Mouse (Mus musculus): ENCODE measurements around the gene Lpp.

GRCm38 (mm10) chr16:24560998-24561397, 167.7 kb downstream of the Lpp start:
- TF ChIP-seq POLR2AphosphoS2 (IDR thresholded peaks at IDR 0.05; ENCODE audit: low read length) (no peak), POLR2A (IDR thresholded peaks at IDR 0.05; ENCODE audit: control insufficient read depth in 1 of 2, insufficient read depth in 1 of 2, low read depth in 1 of 2, low read length in 2 of 2, poor library complexity in 1 of 2) (no peak), KAT2A (conservative IDR thresholded peaks at IDR 0.05; ENCODE audit: low read depth, low read length) (no peak), MAFK (IDR thresholded peaks at IDR 0.05; ENCODE audit: borderline replicate concordance, low read depth, low read length) (no peak), MAX (IDR thresholded peaks at IDR 0.05; ENCODE audit: low read length) (no peak), CTCF (IDR thresholded peaks at IDR 0.05 in 2 of 3, conservative IDR thresholded peaks at IDR 0.05 in 1 of 3; ENCODE audit: control insufficient read depth in 1 of 3, insufficient read depth in 1 of 3, low read depth in 2 of 3, low read length in 3 of 3, poor library complexity in 1 of 3, severe bottlenecking in 1 of 3) (no peak), EP300 (IDR thresholded peaks at IDR 0.05; ENCODE audit: low read depth in 1 of 2, low read length in 2 of 2) (no peak), SMC3 (IDR thresholded peaks at IDR 0.05; ENCODE audit: low read depth, low read length) (no peak), POLR2AphosphoS5 (IDR thresholded peaks at IDR 0.05; ENCODE audit: borderline replicate concordance, low read depth, low read length) (no peak), BHLHE40 (IDR thresholded peaks at IDR 0.05; ENCODE audit: borderline replicate concordance, low read depth, low read length) (no peak), USF1 (IDR thresholded peaks at IDR 0.05; ENCODE audit: low read depth, low read length) (no peak), RCOR1 (IDR thresholded peaks at IDR 0.05; ENCODE audit: low read depth, low read length) (no peak), E2F4 (IDR thresholded peaks at IDR 0.05; ENCODE audit: borderline replicate concordance, low read depth, low read length) (no peak), JUND (IDR thresholded peaks at IDR 0.05; ENCODE audit: low read depth, low read length) (no peak)
